Mouse (Mus musculus) limb, embryonic 12.5 days (tissue): Measurements from ENCODE around the gene Dlg1. TPM values are rescaled to one million over a fixed set of nuclear protein-coding genes. Genes with fewer than 3 reads are reported as not detected.
"Not testable (repeated sequence)": the region's sequence is repeated elsewhere in the genome, so short reads cannot be mapped to it uniquely, and the experiment has no call there.

Experiments used
- ATAC-seq: fragments of 200-750 bp; cut with Nextera tagmentation; 2 replicates; pipeline ENCODE4 v1.8.0; 2017; ENCODE audit warnings: low read depth, moderate TSS enrichment; ENCODE audit not compliant: insufficient number of reproducible peaks, insufficient read depth, low FRiP score, low TSS enrichment
- H3K27ac ChIP-seq: fragments of 300-500 bp; sonication (generic); 2 replicates; pipeline ENCODE4 v1.5.1; 2016; ENCODE audit warnings: mild to moderate bottlenecking, moderate library complexity
- H3K27me3 ChIP-seq: fragments of 300-500 bp; sonication (generic); 2 replicates; pipeline ENCODE4 v1.6.1; 2016; ENCODE audit warnings: mild to moderate bottlenecking, moderate library complexity
- H3K36me3 ChIP-seq: fragments of 300-500 bp; sonication (generic); 2 replicates; pipeline ENCODE4 v1.6.1; 2016; ENCODE audit warnings: mild to moderate bottlenecking, moderate library complexity
- H3K4me1 ChIP-seq: fragments of 300-500 bp; sonication (generic); replicated peaks from 2 replicates; pipeline ENCODE4 v1.6.1; 2016
- H3K4me2 ChIP-seq: fragments of 300-500 bp; sonication (generic); 2 replicates; pipeline ENCODE4 v1.6.1; 2016; ENCODE audit warnings: mild to moderate bottlenecking, moderate library complexity
- H3K4me3 ChIP-seq: fragments of 300-500 bp; sonication (generic); replicated peaks from 2 replicates; pipeline ENCODE4 v1.5.1; 2016; ENCODE audit warnings: mild to moderate bottlenecking
- H3K9ac ChIP-seq: fragments of 300-500 bp; sonication (generic); replicated peaks from 2 replicates; pipeline ENCODE4 v1.6.1; 2016; ENCODE audit warnings: mild to moderate bottlenecking, moderate library complexity
- H3K9me3 ChIP-seq: fragments of 300-500 bp; sonication (generic); 2 replicates; pipeline ENCODE4 v1.6.1; 2016; ENCODE audit warnings: mild to moderate bottlenecking, moderate library complexity
- WGBS: fragments of 180-500 bp; shearing (Covaris S2); methylation state at CpG from one replicate; pipeline ENCODE4 v1.1.7; 2016; 5-methylcytosine and 5-hydroxymethylcytosine counted together
- polyA plus RNA-seq: library from polyadenylated mRNA; unstranded; fragments of >200 nt; fragmentation: Nextera tagmentation; extraction: Ambion mirVana; gene quantifications from 2 replicates; pipeline ENCODE4 v1.2.1, GENCODE M21; 2016

Gene Dlg1
- polyA plus RNA-seq, 1 experiment from 2014 or later, result 42.9 TPM

DNA sequence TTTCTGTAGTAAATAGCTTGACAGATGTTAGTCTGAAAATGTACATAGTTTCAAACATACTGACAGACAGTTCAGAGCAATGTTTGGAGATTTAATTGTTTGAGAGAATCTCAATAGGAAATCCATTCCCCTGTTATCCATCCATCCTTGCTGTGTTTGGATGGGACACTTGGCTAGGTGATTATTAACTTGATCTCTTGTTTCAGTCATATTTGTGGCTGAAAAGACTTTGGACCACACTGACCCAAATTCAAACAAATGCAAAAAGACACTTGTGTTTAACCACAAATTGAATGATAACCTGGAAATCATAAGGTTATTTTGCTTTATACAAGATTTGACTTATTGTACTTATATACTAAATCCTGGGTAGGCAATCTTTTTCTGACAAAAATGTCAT lies 24.5 kb downstream of the Dlg1 start:
- Histone ChIP-seq H3K9me3 (no peaks in the 10 kb centered on the region), H3K27ac (no peak overlapping the region), H3K4me3 (no peak overlapping the region), H3K27me3 (no peaks in the 10 kb centered on the region), H3K4me2 (no peak overlapping the region), H3K36me3 (peaks cover 34% of the 10 kb centered on the region), H3K4me1 (no peaks in the 10 kb centered on the region), H3K9ac (no peak overlapping the region)
- ATAC-seq, result no peak

DNA sequence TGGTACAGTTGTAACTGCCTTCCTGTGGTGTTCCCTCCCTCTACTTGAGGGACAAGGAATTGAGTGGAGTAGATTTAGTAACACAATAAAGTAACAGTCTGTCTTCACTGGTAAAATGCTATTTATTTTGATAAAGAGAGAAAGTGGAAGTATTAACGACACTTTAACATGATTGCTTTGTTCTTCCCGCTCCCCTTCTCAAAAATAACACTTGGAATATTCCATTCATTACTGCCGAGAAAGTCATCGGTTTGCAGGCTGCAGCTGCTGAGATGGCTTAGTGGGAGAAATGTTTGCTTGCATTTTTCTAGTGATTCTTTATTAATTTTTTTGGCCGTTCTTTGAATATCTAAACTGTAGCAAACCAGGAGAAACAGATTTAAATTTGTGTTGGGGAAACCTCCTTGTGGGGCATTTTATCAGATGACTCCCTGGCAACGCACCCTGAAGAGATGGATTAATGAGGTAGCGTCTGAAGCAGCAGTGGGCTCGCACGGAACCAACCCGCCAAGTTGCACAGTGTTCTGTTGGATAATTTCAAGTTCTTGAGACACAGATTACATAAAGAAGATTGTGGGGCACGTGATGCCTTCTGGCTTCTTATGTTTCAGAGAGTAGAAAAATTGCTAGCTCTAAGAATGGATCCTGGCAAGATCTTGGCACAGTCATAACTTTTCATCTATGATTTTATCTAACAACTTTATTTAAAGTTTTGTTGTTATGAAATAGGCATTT lies 32.2 kb downstream of the Dlg1 start:
- no peak overlapping the region for H3K4me2 ChIP-seq
- H3K4me1 ChIP-seq, result peaks cover 7% of the 10 kb centered on the region
- H3K4me3 ChIP-seq, result no peak overlapping the region
- H3K9me3 ChIP-seq, result no peaks in the 10 kb centered on the region
- no peak overlapping the region for H3K9ac ChIP-seq
- no peaks in the 10 kb centered on the region for H3K36me3 ChIP-seq
- H3K27me3 ChIP-seq, result no peaks in the 10 kb centered on the region
- WGBS, result 75% methylated on average over 11 of the region's 11 CpGs
- ATAC-seq, result no peak
- H3K27ac ChIP-seq, result no peak overlapping the region

DNA sequence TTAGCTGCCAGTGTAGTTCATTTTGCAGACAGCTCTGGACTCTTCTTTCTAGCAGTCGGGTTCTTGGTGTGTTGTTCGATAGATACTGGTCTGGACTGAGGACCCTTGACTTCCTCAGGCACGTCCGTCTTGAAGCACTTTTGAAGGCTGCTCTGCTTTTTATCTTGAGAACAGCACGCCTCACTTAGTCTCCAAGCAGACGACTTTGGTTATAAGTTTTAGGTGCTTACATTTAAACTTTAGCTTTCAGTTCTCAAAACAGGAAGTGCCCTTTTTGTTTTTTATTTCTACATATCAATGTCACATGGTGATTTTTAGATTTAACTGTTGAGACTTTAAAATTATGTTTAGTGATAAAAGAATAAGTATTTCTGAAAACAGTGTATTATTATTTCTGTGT lies 33.1 kb downstream of the Dlg1 start:
- ATAC-seq, result no peak

DNA sequence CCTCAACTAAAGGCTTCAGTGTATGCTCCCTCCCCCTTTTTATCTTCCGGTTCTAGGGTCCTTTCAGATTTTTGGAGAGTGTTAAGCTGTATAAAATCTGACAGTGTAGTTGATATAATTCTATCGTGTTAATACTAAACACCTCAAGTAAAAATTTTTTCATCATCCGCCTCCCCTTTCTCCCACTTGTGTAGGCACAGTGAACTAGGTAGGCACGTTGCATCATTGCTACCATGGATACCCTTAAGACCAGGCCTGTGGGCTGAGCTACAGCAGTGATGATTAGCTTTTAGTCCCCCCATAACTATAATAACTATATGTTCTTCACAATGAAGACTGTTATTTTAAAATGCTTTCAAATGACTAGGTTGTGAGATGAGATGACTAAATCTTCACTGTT lies 34.1 kb downstream of the Dlg1 start:
- Histone ChIP-seq H3K9me3 (no peaks in the 10 kb centered on the region), H3K4me2 (no peak overlapping the region), H3K27me3 (no peaks in the 10 kb centered on the region), H3K9ac (no peak overlapping the region), H3K27ac (no peak overlapping the region), H3K36me3 (no peaks in the 10 kb centered on the region), H3K4me3 (no peak overlapping the region), H3K4me1 (peaks cover 7% of the 10 kb centered on the region)
- 88% methylated on average over 4 of the region's 4 CpGs for WGBS
- no peak for ATAC-seq

More for the DNA sequence above, 33.1 kb downstream of the Dlg1 start:
- H3K9me3 ChIP-seq, result no peaks in the 10 kb centered on the region
- H3K27me3 ChIP-seq, result no peaks in the 10 kb centered on the region
- H3K9ac ChIP-seq, result no peak overlapping the region
- WGBS, result 47% methylated on average over 6 of the region's 6 CpGs
- no peak overlapping the region for H3K4me2 ChIP-seq
- no peak overlapping the region for H3K4me3 ChIP-seq
- H3K36me3 ChIP-seq, result no peaks in the 10 kb centered on the region
- H3K27ac ChIP-seq, result no peak overlapping the region
- H3K4me1 ChIP-seq, result peaks cover 7% of the 10 kb centered on the region

DNA sequence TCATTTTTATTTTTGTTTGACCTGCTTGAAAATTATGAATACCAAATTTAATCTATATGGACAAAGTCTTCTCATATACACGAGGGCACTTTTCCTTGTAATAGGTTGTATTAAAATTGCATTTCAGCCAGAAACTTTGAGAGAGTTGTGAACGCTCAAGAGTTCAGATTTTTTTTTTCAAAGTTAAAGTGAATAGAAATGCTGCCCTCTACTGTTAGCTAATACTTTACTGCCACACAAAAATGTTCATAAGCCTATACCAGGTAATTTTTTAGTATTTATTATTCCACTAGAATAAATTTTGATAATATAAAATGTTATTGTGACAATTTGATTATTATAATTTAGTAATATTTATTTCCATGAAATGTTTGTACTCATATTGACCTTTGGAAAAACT lies 42.0 kb downstream of the Dlg1 start:
- WGBS, result 26% methylated on average over 2 of the region's 2 CpGs
- H3K9ac ChIP-seq, result no peak overlapping the region
- H3K27me3 ChIP-seq, result no peaks in the 10 kb centered on the region
- H3K4me1 ChIP-seq, result peaks cover 9% of the 10 kb centered on the region; the same call in 1 of the 2 replicates
- H3K4me2 ChIP-seq, result no peak overlapping the region
- no peaks in the 10 kb centered on the region for H3K36me3 ChIP-seq
- no peaks in the 10 kb centered on the region for H3K9me3 ChIP-seq
- no peak overlapping the region for H3K27ac ChIP-seq
- H3K4me3 ChIP-seq, result no peak overlapping the region
- ATAC-seq, result no peak

DNA sequence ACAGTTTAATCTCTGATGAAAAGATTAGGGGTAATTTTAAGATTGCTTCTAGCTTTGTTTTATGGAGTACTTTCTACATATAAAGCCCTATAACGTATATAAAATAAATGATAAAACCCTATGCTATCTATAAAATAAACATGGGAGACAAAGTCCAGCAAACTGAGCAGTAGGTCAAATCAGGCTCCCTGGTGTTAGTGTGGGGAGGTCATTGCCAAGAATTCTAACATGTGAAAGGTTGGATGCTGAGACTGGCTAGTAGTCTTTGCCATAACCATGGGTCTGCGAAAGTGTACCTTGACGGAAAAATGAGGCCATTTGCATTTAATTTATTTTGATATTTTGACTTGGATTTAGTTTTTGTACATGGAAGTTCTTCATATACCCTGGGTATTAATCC lies 42.7 kb downstream of the Dlg1 start:
- no peak overlapping the region for H3K9ac ChIP-seq
- no peak overlapping the region for H3K27ac ChIP-seq
- ATAC-seq, result no peak
- no peaks in the 10 kb centered on the region for H3K9me3 ChIP-seq
- H3K4me2 ChIP-seq, result no peak overlapping the region
- no peak overlapping the region for H3K4me3 ChIP-seq
- 96% methylated on average over 3 of the region's 3 CpGs for WGBS
- peaks cover 9% of the 10 kb centered on the region; the same call in 1 of the 2 replicates for H3K4me1 ChIP-seq
- no peaks in the 10 kb centered on the region for H3K27me3 ChIP-seq
- no peaks in the 10 kb centered on the region for H3K36me3 ChIP-seq

DNA sequence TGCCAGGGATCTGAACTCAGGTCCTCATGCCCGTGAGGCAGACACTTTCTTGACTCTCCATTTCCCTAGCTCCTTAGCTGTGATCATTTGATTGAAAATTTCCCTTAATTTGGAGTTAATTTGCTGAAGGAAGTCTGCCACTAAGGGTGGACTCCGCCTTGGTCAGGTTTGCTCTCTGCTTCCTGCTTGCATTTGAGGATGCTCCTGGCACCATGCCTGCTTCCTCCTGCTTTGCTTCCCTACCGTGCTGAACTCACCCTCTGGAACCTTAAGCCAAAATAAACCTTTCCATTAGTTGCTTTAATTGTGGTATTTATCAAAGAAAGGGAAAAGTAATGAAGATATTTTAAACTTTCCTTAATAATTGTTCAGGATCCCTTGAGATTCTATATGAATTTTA lies 44.1 kb downstream of the Dlg1 start:
- 84% methylated on average over 3 of the region's 3 CpGs for WGBS
- Histone ChIP-seq H3K4me3 (no peak overlapping the region), H3K4me1 (peaks cover 9% of the 10 kb centered on the region; the same call in 1 of the 2 replicates), H3K4me2 (no peak overlapping the region), H3K9ac (no peak overlapping the region), H3K27me3 (no peaks in the 10 kb centered on the region), H3K9me3 (no peaks in the 10 kb centered on the region), H3K36me3 (no peaks in the 10 kb centered on the region), H3K27ac (no peak overlapping the region)
- ATAC-seq, result no peak

DNA sequence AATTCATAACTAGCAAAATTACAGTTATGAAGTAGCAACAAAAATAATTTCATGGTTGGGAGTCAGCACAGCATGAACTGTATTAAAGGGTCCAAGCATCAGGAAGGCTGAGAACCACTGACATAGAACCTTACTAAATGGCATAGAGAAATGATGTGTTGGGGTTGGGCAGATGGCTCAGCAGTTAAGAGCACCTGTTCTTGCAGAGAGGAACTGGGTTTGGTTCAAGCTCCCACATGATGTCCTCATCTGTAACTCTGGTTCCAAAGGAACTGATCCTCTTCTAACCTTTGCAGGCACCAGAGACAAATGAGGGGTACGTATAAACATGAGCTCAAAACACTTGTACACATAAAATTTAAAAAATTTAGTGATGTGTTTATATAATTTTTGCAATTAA lies 59.7 kb downstream of the Dlg1 start:
- Histone ChIP-seq H3K4me3 (no peak overlapping the region), H3K4me2 (no peak overlapping the region), H3K9ac (no peak overlapping the region), H3K27me3 (no peaks in the 10 kb centered on the region), H3K4me1 (no peaks in the 10 kb centered on the region), H3K27ac (no peak overlapping the region), H3K36me3 (no peaks in the 10 kb centered on the region), H3K9me3 (no peaks in the 10 kb centered on the region)
- no peak for ATAC-seq
- whole genome bisulfite sequencing, result 88% methylated on average over 1 of the region's 1 CpGs

DNA sequence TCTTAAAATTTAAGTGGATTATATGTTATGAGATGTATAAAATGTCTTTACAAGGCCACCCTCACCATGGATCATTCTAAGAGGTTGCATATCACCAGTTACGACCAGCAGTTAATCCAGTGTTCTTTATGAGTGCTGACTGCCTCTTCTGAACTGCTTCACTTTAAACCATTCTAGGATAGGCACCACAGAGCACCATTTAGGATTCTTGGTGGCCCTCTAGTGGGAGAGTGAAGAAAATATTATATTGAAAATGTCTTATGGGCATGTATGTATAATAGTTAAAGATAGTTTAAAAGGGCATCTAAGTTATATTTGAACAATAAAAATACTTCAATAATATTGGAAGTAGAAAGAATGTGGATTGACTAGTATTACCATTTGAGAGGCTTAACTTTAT lies 60.9 kb downstream of the Dlg1 start:
- Histone ChIP-seq H3K4me3 (no peak overlapping the region), H3K4me1 (no peaks in the 10 kb centered on the region), H3K27ac (no peak overlapping the region), H3K9ac (no peak overlapping the region), H3K36me3 (no peaks in the 10 kb centered on the region), H3K27me3 (no peaks in the 10 kb centered on the region), H3K9me3 (no peaks in the 10 kb centered on the region), H3K4me2 (no peak overlapping the region)
- 22% methylated on average over 1 of the region's 1 CpGs for WGBS
- no peak for ATAC-seq

DNA sequence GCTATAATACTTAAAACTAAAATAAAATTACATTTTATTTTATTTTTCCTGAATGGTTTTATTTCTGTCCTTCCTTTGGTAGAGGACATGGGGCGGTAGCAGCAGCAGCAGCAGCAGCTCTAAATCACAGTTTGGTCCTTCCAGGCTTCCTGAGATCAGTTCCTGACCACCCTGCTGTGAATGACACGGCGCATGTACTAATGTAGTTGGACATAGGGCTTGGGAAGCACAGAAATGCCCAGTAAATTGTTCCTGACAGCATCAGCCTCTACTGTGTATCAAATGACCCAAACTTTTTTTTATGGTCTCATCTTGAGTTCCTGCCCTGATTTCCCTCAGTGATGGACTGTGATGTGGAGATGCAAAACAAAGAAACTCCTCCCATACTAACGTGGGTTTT lies 61.6 kb downstream of the Dlg1 start:
- Histone ChIP-seq H3K4me2 (no peak overlapping the region), H3K27me3 (no peaks in the 10 kb centered on the region), H3K9ac (no peak overlapping the region), H3K9me3 (no peaks in the 10 kb centered on the region), H3K36me3 (no peaks in the 10 kb centered on the region), H3K4me3 (no peak overlapping the region), H3K27ac (no peak overlapping the region), H3K4me1 (no peaks in the 10 kb centered on the region)
- WGBS, result 93% methylated on average over 4 of the region's 4 CpGs
- no peak for ATAC-seq

DNA sequence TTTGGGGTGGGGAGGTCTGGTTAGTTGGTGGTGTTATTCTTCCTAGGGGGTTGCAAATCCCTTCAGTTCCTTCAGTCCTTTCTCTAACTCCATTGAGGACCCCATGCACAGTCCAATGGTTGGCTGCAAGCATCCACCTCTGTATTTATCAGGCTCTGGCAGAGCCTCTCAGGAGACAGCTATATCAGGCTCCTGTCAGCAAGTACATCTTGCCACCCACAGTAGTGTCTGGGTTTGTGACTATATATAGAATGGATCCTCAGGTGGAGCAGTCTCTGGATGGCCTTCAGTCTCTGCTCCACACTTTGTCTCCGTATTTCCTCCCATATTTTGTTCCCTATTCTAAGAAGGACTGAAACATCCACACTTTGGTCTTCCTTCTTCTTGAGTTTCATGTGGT lies 67.7 kb downstream of the Dlg1 start:
- H3K9me3 ChIP-seq, H3K36me3 ChIP-seq, H3K4me2 ChIP-seq, ATAC-seq, H3K4me1 ChIP-seq, H3K27me3 ChIP-seq, H3K9ac ChIP-seq, H3K27ac ChIP-seq, H3K4me3 ChIP-seq: not testable (repeated sequence)
- WGBS, result 100% methylated on average over 1 of the region's 1 CpGs

DNA sequence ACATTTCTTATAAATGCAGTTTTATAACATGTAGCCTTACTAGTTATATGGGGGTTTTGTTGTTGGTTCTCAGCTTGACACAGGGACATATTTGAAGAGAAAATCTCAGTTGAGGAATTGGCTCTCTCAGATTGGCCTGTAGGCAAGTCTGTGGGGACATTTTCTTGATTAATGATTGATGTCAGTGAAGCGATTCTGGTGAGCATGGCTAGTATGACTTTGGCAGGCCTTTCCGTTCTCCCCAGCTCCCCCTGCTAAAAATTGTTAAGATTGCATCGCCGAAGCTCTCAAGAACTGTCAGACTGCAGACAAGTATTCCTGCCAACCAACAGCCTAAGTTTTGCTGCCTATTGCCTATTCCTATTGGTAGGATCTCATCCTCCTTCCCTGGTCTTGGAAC lies 73.8 kb downstream of the Dlg1 start:
- no peaks in the 10 kb centered on the region for H3K27me3 ChIP-seq
- WGBS, result 93% methylated on average over 4 of the region's 4 CpGs
- H3K4me1 ChIP-seq, result no peaks in the 10 kb centered on the region
- no peak for ATAC-seq
- no peak overlapping the region for H3K4me3 ChIP-seq
- no peak overlapping the region for H3K9ac ChIP-seq
- no peaks in the 10 kb centered on the region for H3K9me3 ChIP-seq
- no peak overlapping the region for H3K4me2 ChIP-seq
- H3K27ac ChIP-seq, result no peak overlapping the region
- peaks cover 8% of the 10 kb centered on the region; the same call in 1 of the 2 replicates for H3K36me3 ChIP-seq
